Mouse (Mus musculus) cerebellum, adult 2 months (tissue): ENCODE measurements around the gene Rhoa.

Experiments used
- CTCF ChIP-seq: fragments of 200-500 bp; IDR thresholded peaks from 2 replicates; pipeline ENCODE4 v1.5.1; 2011; ENCODE audit warnings: low read depth, mild to moderate bottlenecking, control low read depth, low read length, moderate library complexity, borderline replicate concordance; ENCODE audit not compliant: insufficient read depth
- POLR2A ChIP-seq: fragments of 200-500 bp; IDR thresholded peaks from 2 replicates; pipeline ENCODE4 v1.6.1; 2011; ENCODE audit warnings: low read length, control low read depth, borderline replicate concordance; ENCODE audit not compliant: insufficient read depth

DNA sequence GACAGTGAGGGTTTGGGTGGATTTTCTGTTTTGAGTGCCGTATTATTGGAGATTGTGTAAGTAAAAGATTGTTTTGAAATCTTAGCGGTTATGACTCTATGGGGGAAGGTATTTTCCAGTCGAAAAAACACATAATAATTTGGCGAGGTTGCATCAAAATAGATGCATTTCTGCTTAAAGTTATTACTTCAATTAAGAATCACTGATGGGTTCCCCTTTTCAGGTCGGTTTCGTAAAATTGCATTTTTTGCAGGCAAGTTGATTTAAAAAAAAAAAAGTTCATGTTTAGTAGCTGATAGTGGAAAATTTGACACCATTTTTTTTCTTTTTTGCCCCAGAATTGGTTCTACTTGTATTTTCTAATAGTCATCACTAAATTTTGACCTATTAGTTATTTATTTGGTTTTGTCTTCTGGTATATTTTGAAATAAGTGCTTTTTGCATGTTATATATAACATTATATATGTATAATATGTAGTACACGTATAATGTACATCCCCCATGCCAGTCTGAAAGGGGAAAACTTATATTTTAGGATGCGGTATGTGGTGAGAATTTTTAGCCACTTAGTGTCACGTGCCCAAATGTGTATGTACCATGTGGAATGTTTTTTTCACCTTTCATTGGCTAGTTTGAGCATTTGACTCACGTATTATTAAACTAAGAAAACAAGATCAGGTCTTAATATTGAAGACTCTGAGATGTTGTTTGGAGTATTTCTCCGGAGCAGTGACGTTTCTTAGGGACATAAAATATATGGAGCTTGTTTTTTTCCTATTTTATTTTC is 1.3 kb downstream of the Rhoa start:
- TF ChIP-seq CTCF (no peak), POLR2A (no peak)
